Mouse (Mus musculus) E14TG2a.4 (cell line): ENCODE results near the gene Zfp90.
A peak's percentile ranks its signal among the peaks of the same experiment; 100 is the strongest.

Experiments used
- CTCF ChIP-seq: conservative IDR thresholded peaks from 2 replicates; pipeline ENCODE4 v1.5.1; 2014; ENCODE audit warnings: low read length
- NANOG ChIP-seq: IDR thresholded peaks from 2 replicates; pipeline ENCODE4 v1.6.1; 2014; ENCODE audit warnings: borderline replicate concordance, low read length, mixed read lengths
- POU5F1 ChIP-seq: IDR thresholded peaks from 2 replicates; pipeline ENCODE4 v1.6.1; 2014; ENCODE audit warnings: low read length, borderline replicate concordance

DNA sequence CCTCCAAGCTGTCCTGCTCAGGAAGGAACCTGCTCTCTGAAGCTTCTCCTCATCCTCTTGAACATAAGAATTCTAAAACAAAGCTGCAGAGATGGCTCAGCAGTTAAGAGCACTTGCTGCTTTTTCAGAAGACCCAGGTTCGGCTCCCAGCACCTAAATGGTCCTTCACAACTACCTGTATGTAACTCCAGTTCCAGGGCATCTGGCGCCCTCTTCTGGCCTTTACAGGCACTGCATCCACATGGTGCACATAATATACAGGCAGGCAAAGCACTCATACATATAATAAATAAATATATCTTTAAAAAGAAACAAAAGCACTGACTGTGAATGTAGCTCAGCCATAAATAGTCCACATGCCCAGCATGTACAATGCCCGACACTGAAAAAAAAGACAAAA, 46.6 kb upstream of the Zfp90 start:
- TF ChIP-seq CTCF: peak; percentile 93
- no peak for TF ChIP-seq NANOG
- no peak for TF ChIP-seq POU5F1
